In the genomic region with DNA sequence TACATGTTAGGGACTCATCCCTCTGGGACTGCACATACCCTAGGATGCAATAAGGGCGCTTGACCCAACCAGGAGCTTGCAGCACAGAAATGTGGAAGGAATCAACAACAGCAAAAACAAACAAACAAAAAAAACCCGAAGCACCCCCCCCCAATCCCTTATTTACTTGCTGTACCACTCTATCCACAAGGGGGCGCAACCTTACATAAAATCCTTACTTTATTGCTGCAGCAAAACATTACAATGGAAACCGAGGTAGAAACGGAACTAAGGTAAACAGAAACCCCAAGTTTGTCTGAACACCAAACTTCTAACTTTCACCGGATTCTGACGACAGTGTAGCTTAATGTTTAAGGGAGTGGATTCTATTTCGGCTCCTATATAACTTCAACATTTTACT, we compare ENCODE assay signal across 8 mouse cellular contexts.
DNase-seq lines count a peak whose midpoint lies in the region; ATAC-seq and TF ChIP-seq lines count a peak whose summit lies in the region.

No protein-coding gene starts in this region.

- no peak overlapping the region for H3K27ac ChIP-seq in intestine, postnatal 0 days (ENCODE audit: low read depth, low read length)
- no peak overlapping the region for H3K27ac ChIP-seq in intestine, embryonic 16.5 days (ENCODE audit: low read length)
- H3K27ac ChIP-seq in thymus, adult 2 months (ENCODE audit: control insufficient read depth, insufficient read depth, low read length) = no peak overlapping the region
- no peak overlapping the region for H3K27ac ChIP-seq in stomach, embryonic 16.5 days (ENCODE audit: low read length)
- no peak overlapping the region for H3K27ac ChIP-seq in midbrain, embryonic 16.5 days (ENCODE audit: low read length)

- no peak overlapping the region for H3K4me2 ChIP-seq in intestine, postnatal 0 days (replicated peaks; ENCODE audit: low read depth)
- H3K4me2 ChIP-seq in intestine, embryonic 16.5 days (ENCODE audit: low read depth, low read length) = no peak overlapping the region
- H3K4me2 ChIP-seq in stomach, embryonic 16.5 days (ENCODE audit: low read depth, low read length) = no peak overlapping the region; the same call in 1 of the 2 replicates
- no peak overlapping the region for H3K4me2 ChIP-seq in midbrain, embryonic 16.5 days (ENCODE audit: low read length)

- TF ChIP-seq CTCF in intestine, postnatal 0 days (IDR thresholded peaks at IDR 0.05; ENCODE audit: low read depth) = peak; percentile 55
- no peak for TF ChIP-seq CTCF in thymus, adult 2 months (IDR thresholded peaks at IDR 0.05; ENCODE audit: borderline replicate concordance, control insufficient read depth, extremely low read depth, insufficient read depth, low read length, poor library complexity)
- peak; percentile 23; the same call in 1 of the 2 replicates for TF ChIP-seq CTCF in brain, embryonic 14.5 days (IDR thresholded peaks at IDR 0.05; ENCODE audit: borderline replicate concordance, extremely low read depth, insufficient read depth, insufficient read length)

- no peak for TF ChIP-seq POLR2A in thymus, adult 2 months (IDR thresholded peaks at IDR 0.05; ENCODE audit: control insufficient read depth, extremely low read depth, insufficient read depth, low read length, poor library complexity)
- TF ChIP-seq POLR2A in brain, embryonic 14.5 days (IDR thresholded peaks at IDR 0.05; ENCODE audit: borderline replicate concordance, extremely low read depth, insufficient read depth, insufficient read length, poor library complexity, severe bottlenecking) = no peak

- no peak for ATAC-seq in intestine, postnatal 0 days
- ATAC-seq in intestine, embryonic 16.5 days = no peak
- ATAC-seq in stomach, embryonic 16.5 days (ENCODE audit: insufficient read depth, low FRiP score) = no peak
- ATAC-seq in midbrain, embryonic 16.5 days = no peak

- no peaks in the 10 kb centered on the region for H3K27me3 ChIP-seq in intestine, postnatal 0 days (replicated peaks; ENCODE audit: control insufficient read depth, insufficient read depth, low read length)
- no peaks in the 10 kb centered on the region for H3K27me3 ChIP-seq in intestine, embryonic 16.5 days (replicated peaks; ENCODE audit: control insufficient read depth, insufficient read depth, low read length)
- no peaks in the 10 kb centered on the region for H3K27me3 ChIP-seq in thymus, adult 2 months (ENCODE audit: control insufficient read depth, insufficient read depth, low read length)
- no peaks in the 10 kb centered on the region for H3K27me3 ChIP-seq in stomach, embryonic 16.5 days (ENCODE audit: control insufficient read depth, insufficient read depth, low read length)
- H3K27me3 ChIP-seq in midbrain, embryonic 16.5 days (ENCODE audit: control insufficient read depth, insufficient read depth, low read depth, low read length) = no peaks in the 10 kb centered on the region

- H3K9me3 ChIP-seq in intestine, postnatal 0 days (ENCODE audit: control insufficient read depth) = no peaks in the 10 kb centered on the region
- no peaks in the 10 kb centered on the region for H3K9me3 ChIP-seq in intestine, embryonic 16.5 days (ENCODE audit: control insufficient read depth, low read length)
- H3K9me3 ChIP-seq in stomach, embryonic 16.5 days (replicated peaks; ENCODE audit: control insufficient read depth, low read length) = no peaks in the 10 kb centered on the region
- no peaks in the 10 kb centered on the region for H3K9me3 ChIP-seq in midbrain, embryonic 16.5 days (replicated peaks; ENCODE audit: control insufficient read depth, low read length, poor library complexity, severe bottlenecking)

- no peaks in the 10 kb centered on the region for H3K4me1 ChIP-seq in intestine, postnatal 0 days (replicated peaks; ENCODE audit: control insufficient read depth, insufficient read depth, low read length)
- H3K4me1 ChIP-seq in intestine, embryonic 16.5 days (ENCODE audit: control insufficient read depth, insufficient read depth, low read length) = no peaks in the 10 kb centered on the region
- H3K4me1 ChIP-seq in thymus, adult 2 months (replicated peaks; ENCODE audit: control insufficient read depth, insufficient read depth, low read length) = no peaks in the 10 kb centered on the region
- no peaks in the 10 kb centered on the region for H3K4me1 ChIP-seq in stomach, embryonic 16.5 days (ENCODE audit: control insufficient read depth, insufficient read depth, low read length)
- H3K4me1 ChIP-seq in midbrain, embryonic 16.5 days (ENCODE audit: control insufficient read depth, insufficient read depth, low read length) = no peaks in the 10 kb centered on the region

- H3K36me3 ChIP-seq in intestine, postnatal 0 days (ENCODE audit: control insufficient read depth, insufficient read depth) = no peaks in the 10 kb centered on the region
- no peaks in the 10 kb centered on the region for H3K36me3 ChIP-seq in intestine, embryonic 16.5 days (ENCODE audit: control insufficient read depth, insufficient read depth, low read length)
- no peaks in the 10 kb centered on the region for H3K36me3 ChIP-seq in thymus, adult 2 months (ENCODE audit: control insufficient read depth, insufficient read depth, low read length)
- H3K36me3 ChIP-seq in stomach, embryonic 16.5 days (ENCODE audit: control insufficient read depth, insufficient read depth, low read length) = no peaks in the 10 kb centered on the region
- no peaks in the 10 kb centered on the region for H3K36me3 ChIP-seq in midbrain, embryonic 16.5 days (ENCODE audit: control insufficient read depth, insufficient read depth, low read length)

- DNase-seq in thymus, adult 2 months = peak; percentile 1
- no peak for DNase-seq in thymus, postnatal 10 days (ENCODE audit: low spot score in 2 of 2)
- DNase-seq in brain, embryonic 14.5 days (ENCODE audit: low read depth) = peak; percentile 50
- peak; percentile 43 for DNase-seq in heart, postnatal 4 days

- WGBS in intestine, postnatal 0 days = 24% methylated on average over 8 of the region's 8 CpGs
- WGBS in intestine, embryonic 16.5 days = 20% methylated on average over 8 of the region's 8 CpGs
- 16% methylated on average over 8 of the region's 8 CpGs for WGBS in thymus, adult 2 months
- 18% methylated on average over 8 of the region's 8 CpGs for WGBS in stomach, embryonic 16.5 days
- 24% methylated on average over 8 of the region's 8 CpGs for WGBS in midbrain, embryonic 16.5 days

- no peak overlapping the region for H3K4me3 ChIP-seq in intestine, postnatal 0 days (ENCODE audit: low read depth, low read length)
- H3K4me3 ChIP-seq in intestine, embryonic 16.5 days (ENCODE audit: low read length) = no peak overlapping the region
- H3K4me3 ChIP-seq in thymus, adult 2 months (ENCODE audit: control insufficient read depth, insufficient read depth, low read length) = no peak overlapping the region
- H3K4me3 ChIP-seq in stomach, embryonic 16.5 days (replicated peaks; ENCODE audit: low read length) = 0 out of 2 replicates have a peak overlapping the region, but pooled peaks have one; percentile 10
- no peak overlapping the region for H3K4me3 ChIP-seq in midbrain, embryonic 16.5 days (ENCODE audit: low read depth, low read length)

- H3K9ac ChIP-seq in intestine, postnatal 0 days (ENCODE audit: low read depth, low read length) = no peak overlapping the region
- no peak overlapping the region for H3K9ac ChIP-seq in intestine, embryonic 16.5 days (ENCODE audit: low read depth, low read length)
- H3K9ac ChIP-seq in stomach, embryonic 16.5 days (ENCODE audit: low read length) = no peak overlapping the region
- no peak overlapping the region for H3K9ac ChIP-seq in midbrain, embryonic 16.5 days (ENCODE audit: low read depth, low read length)

Comparison
In these comparisons a context has a peak if more than half of its experiments do, and no peak if none do; other contexts are left out.
1. DNase-seq: peak in thymus, adult 2 months (single experiment), brain, embryonic 14.5 days (single experiment) and heart, postnatal 4 days (single experiment); none in thymus, postnatal 10 days (0 of 2).